ENCODE assay signal across 8 mouse cellular contexts in genomic region chr16:65560996-65561962, GRCm38 (mm10). TPM values are rescaled to one million over a fixed set of nuclear protein-coding genes. Genes with fewer than 3 reads are reported as not detected.
DNase-seq lines count a peak whose midpoint lies in the region; ATAC-seq and TF ChIP-seq lines count a peak whose summit lies in the region.

No protein-coding gene starts in this region.

- ATAC-seq in embryonic facial prominence, embryonic 13.5 days (ENCODE audit: insufficient number of reproducible peaks, insufficient read depth, low FRiP score, low TSS enrichment, low read depth): no peak
- no peak for ATAC-seq in intestine, postnatal 0 days
- ATAC-seq in megakaryocyte, adult 5-6 weeks (ENCODE audit: poor library complexity, severe bottlenecking): peak; percentile 38

- TF ChIP-seq CTCF in CH12.LX (conservative IDR thresholded peaks at IDR 0.05 in 1 of 2, IDR thresholded peaks at IDR 0.05 in 1 of 2; ENCODE audit: low read depth in 2 of 2, low read length in 2 of 2): peak in 1 of 2 experiments; percentile 42; a peak in 2 of 4 replicates
- peak; percentile 32; the same call in 1 of the 2 replicates for TF ChIP-seq CTCF in intestine, postnatal 0 days (IDR thresholded peaks at IDR 0.05; ENCODE audit: low read depth)

- in situ Hi-C loops in CH12.LX (cut with MboI; ENCODE audit: low pct_ligation_motif_present, low pct_unique_long_range_greater_than_20kb, low sequenced_read_pairs): no loop called here

- dilution Hi-C loops in CH12.LX (cut with MboI; ENCODE audit: extremely low pct_ligation_motif_present, extremely low pct_unique_long_range_greater_than_20kb, low sequenced_read_pairs): no loop called here

- H3K4me1 ChIP-seq in CH12.LX (ENCODE audit: control insufficient read depth in 1 of 2, insufficient read depth in 2 of 2): peaks cover 0 to 21% of the 10 kb centered on the region in 2 experiments; a peak in 2 of 4 replicates
- peaks cover 12% of the 10 kb centered on the region; the same call in 1 of the 2 replicates for H3K4me1 ChIP-seq in embryonic facial prominence, embryonic 13.5 days
- peaks cover 9% of the 10 kb centered on the region; the same call in 1 of the 2 replicates for H3K4me1 ChIP-seq in intestine, postnatal 0 days (replicated peaks; ENCODE audit: control insufficient read depth, insufficient read depth, low read length)

- H3K9ac ChIP-seq in CH12.LX (ENCODE audit: insufficient read depth, low read depth): peak overlapping the region; percentile 86
- peak overlapping the region; percentile 93 for H3K9ac ChIP-seq in embryonic facial prominence, embryonic 13.5 days
- H3K9ac ChIP-seq in intestine, postnatal 0 days (ENCODE audit: low read depth, low read length): peak overlapping the region; percentile 95

- no peaks in the 10 kb centered on the region for H3K9me3 ChIP-seq in CH12.LX (replicated peaks; ENCODE audit: low read length)
- H3K9me3 ChIP-seq in embryonic facial prominence, embryonic 13.5 days: no peaks in the 10 kb centered on the region
- no peaks in the 10 kb centered on the region for H3K9me3 ChIP-seq in intestine, postnatal 0 days (ENCODE audit: control insufficient read depth)

- H3K4me3 ChIP-seq in CH12.LX (replicated peaks in 1 of 3; ENCODE audit: low read depth in 2 of 3, low read length in 2 of 3, poor library complexity in 1 of 3): peak overlapping the region; percentile 85 to 90 (median 87)
- H3K4me3 ChIP-seq in embryonic facial prominence, embryonic 13.5 days: peak overlapping the region; percentile 96
- H3K4me3 ChIP-seq in intestine, postnatal 0 days (ENCODE audit: low read depth, low read length): peak overlapping the region; percentile 99

- peak; percentile 34 for TF ChIP-seq RAD21 in CH12.LX (IDR thresholded peaks at IDR 0.05; ENCODE audit: low read depth, low read length)

- peaks cover 0 to 22% of the 10 kb centered on the region in 2 experiments for H3K36me3 ChIP-seq in CH12.LX (replicated peaks in 1 of 2; ENCODE audit: control insufficient read depth in 1 of 2, insufficient read depth in 1 of 2, low read length in 1 of 2)
- H3K36me3 ChIP-seq in embryonic facial prominence, embryonic 13.5 days: no peaks in the 10 kb centered on the region; the same call in 1 of the 2 replicates
- no peaks in the 10 kb centered on the region for H3K36me3 ChIP-seq in intestine, postnatal 0 days (ENCODE audit: control insufficient read depth, insufficient read depth)

- no peak for TF ChIP-seq POLR2A in CH12.LX (IDR thresholded peaks at IDR 0.05; ENCODE audit: low read depth, low read length)

- WGBS in embryonic facial prominence, embryonic 13.5 days: 5% methylated on average over 8 of the region's 8 CpGs
- 4% methylated on average over 8 of the region's 8 CpGs for WGBS in intestine, postnatal 0 days

- H3K79me2 ChIP-seq in CH12.LX (replicated peaks; ENCODE audit: control insufficient read depth, extremely low read depth, insufficient read depth, poor library complexity, severe bottlenecking): peaks cover 14% of the 10 kb centered on the region

- peak; percentile 85 for DNase-seq in heart, adult 11 months
- DNase-seq in heart, postnatal 25 days (ENCODE audit: low spot score): no peak
- peak; percentile 41 for DNase-seq in CH12.LX (ENCODE audit: extremely low read depth)
- no peak for DNase-seq in adrenal gland, postnatal 10 days
- DNase-seq in urinary bladder, adult 18-20 months (ENCODE audit: low spot score in 2 of 2): no peak

- H3K4me2 ChIP-seq in CH12.LX (ENCODE audit: insufficient read depth, low read depth, poor library complexity, severe bottlenecking): peak overlapping the region; percentile 42
- H3K4me2 ChIP-seq in embryonic facial prominence, embryonic 13.5 days: peak overlapping the region; percentile 80
- H3K4me2 ChIP-seq in intestine, postnatal 0 days (replicated peaks; ENCODE audit: low read depth): peak overlapping the region; percentile 72

- 0 out of 2 replicates have a peak, but pooled peaks have one; percentile 25 for TF ChIP-seq EP300 in CH12.LX (IDR thresholded peaks at IDR 0.05; ENCODE audit: low read length)

- H3K27me3 ChIP-seq in CH12.LX (replicated peaks): no peaks in the 10 kb centered on the region
- no peaks in the 10 kb centered on the region for H3K27me3 ChIP-seq in embryonic facial prominence, embryonic 13.5 days
- H3K27me3 ChIP-seq in intestine, postnatal 0 days (replicated peaks; ENCODE audit: control insufficient read depth, insufficient read depth, low read length): no peaks in the 10 kb centered on the region

- H3K27ac ChIP-seq in CH12.LX (ENCODE audit: insufficient read depth, low read depth): no peak overlapping the region
- H3K27ac ChIP-seq in embryonic facial prominence, embryonic 13.5 days: peak overlapping the region; percentile 39
- H3K27ac ChIP-seq in intestine, postnatal 0 days (ENCODE audit: low read depth, low read length): peak overlapping the region; percentile 96

- intact Hi-C loops in heart, postnatal 25 days (cut with DNase I): no loop called here

TF ChIP-seq in CH12.LX, 34 proteins besides CTCF, POLR2A, EP300 and RAD21:
- no peak for TF ChIP-seq MEF2A (IDR thresholded peaks at IDR 0.05; ENCODE audit: borderline replicate concordance, low read depth, low read length)
- no peak for TF ChIP-seq USF1 (IDR thresholded peaks at IDR 0.05; ENCODE audit: low read depth, low read length)
- TF ChIP-seq UBTF (IDR thresholded peaks at IDR 0.05; ENCODE audit: low read depth, low read length): no peak
- TF ChIP-seq TBP (conservative IDR thresholded peaks at IDR 0.05; ENCODE audit: low read depth, low read length): no peak
- TF ChIP-seq MAZ (IDR thresholded peaks at IDR 0.05; ENCODE audit: low read depth, low read length): 0 out of 2 replicates have a peak, but pooled peaks have one; percentile 67
- peak; percentile 7; the same call in 1 of the 2 replicates for TF ChIP-seq SMC3 (IDR thresholded peaks at IDR 0.05; ENCODE audit: low read depth, low read length)
- TF ChIP-seq SIN3A (IDR thresholded peaks at IDR 0.05; ENCODE audit: low read length): peak; percentile 65; the same call in 1 of the 2 replicates
- 0 out of 2 replicates have a peak, but pooled peaks have one; percentile 5 for TF ChIP-seq ELF1 (IDR thresholded peaks at IDR 0.05; ENCODE audit: low read depth, low read length)
- TF ChIP-seq MXI1 (IDR thresholded peaks at IDR 0.05; ENCODE audit: low read depth, low read length): no peak
- TF ChIP-seq ZMIZ1 (IDR thresholded peaks at IDR 0.05; ENCODE audit: low read depth, low read length): no peak
- 0 out of 2 replicates have a peak, but pooled peaks have one; percentile 66 for TF ChIP-seq CHD1 (IDR thresholded peaks at IDR 0.05; ENCODE audit: low read depth, low read length)
- no peak for TF ChIP-seq ZKSCAN1 (IDR thresholded peaks at IDR 0.05; ENCODE audit: borderline replicate concordance, low read depth, low read length)
- peak; percentile 13; the same call in 1 of the 2 replicates for TF ChIP-seq NRF1 (IDR thresholded peaks at IDR 0.05; ENCODE audit: low read depth, low read length)
- no peak for TF ChIP-seq BHLHE40 (IDR thresholded peaks at IDR 0.05; ENCODE audit: low read depth, low read length)
- no peak for TF ChIP-seq ZC3H11A (IDR thresholded peaks at IDR 0.05; ENCODE audit: low read depth, low read length)
- no peak for TF ChIP-seq HCFC1 (IDR thresholded peaks at IDR 0.05; ENCODE audit: low read depth, low read length)
- no peak for TF ChIP-seq MYC (IDR thresholded peaks at IDR 0.05; ENCODE audit: low read depth, low read length)

RNA-seq across cellular contexts. Expression of gene Chmp2b, which starts 1.2 kb away (rescaled TPM):
- total RNA-seq in heart, postnatal 25 days (2021): 10 to 100 TPM; 48.3 to 51.5 TPM
- total RNA-seq in CH12.LX (2012; rRNA removed) (28.0 and 28.2 TPM in 2 replicates), CH12.LX (2014; rRNA removed) (70.4 and 77.4 TPM in 2 replicates)
- polyA plus RNA-seq in CH12.LX (2012; ENCODE audit: insufficient read length, low read depth): 50.3 and 64.0 TPM in 2 replicates
- polyA plus RNA-seq in embryonic facial prominence, embryonic 13.5 days (2015; fragmentation: Nextera tagmentation; extraction: Ambion mirVana): 150 and 156 TPM in 2 replicates
- polyA plus RNA-seq in intestine, postnatal 0 days (2015; fragmentation: Nextera tagmentation; extraction: Ambion mirVana): 190 and 195 TPM in 2 replicates
- 77.8 and 92.2 TPM in 2 replicates for total RNA-seq in megakaryocyte, adult 5-6 weeks (2015)
- total RNA-seq in megakaryocyte, adult 5-6 weeks (2017): 50.5 and 53.0 TPM in 2 replicates
- total RNA-seq in adrenal gland, postnatal 10 days (2021): 10 to 100 TPM; 59.2 to 60.2 TPM

RNA-seq across cellular contexts. Expression of gene Pou1f1, which starts 41.0 kb away (rescaled TPM):
- total RNA-seq in heart, postnatal 25 days (2021): not detected
- total RNA-seq in CH12.LX (2012; rRNA removed) (not detected in 2 replicates), CH12.LX (2014; rRNA removed) (not detected in 2 replicates)
- not detected in 2 replicates for polyA plus RNA-seq in CH12.LX (2012; ENCODE audit: insufficient read length, low read depth)
- not detected in 2 replicates for polyA plus RNA-seq in embryonic facial prominence, embryonic 13.5 days (2015; fragmentation: Nextera tagmentation; extraction: Ambion mirVana)
- polyA plus RNA-seq in intestine, postnatal 0 days (2015; fragmentation: Nextera tagmentation; extraction: Ambion mirVana): 0.07 TPM in 1 of 2 replicates, not detected in the other
- not detected in 2 replicates for total RNA-seq in megakaryocyte, adult 5-6 weeks (2015)
- total RNA-seq in megakaryocyte, adult 5-6 weeks (2017): not detected in 2 replicates
- total RNA-seq in adrenal gland, postnatal 10 days (2021): not detected

Comparison
In these comparisons a context has a peak if more than half of its experiments do, and no peak if none do; other contexts are left out.
1. DNase-seq: peak in heart, adult 11 months (single experiment) and CH12.LX (single experiment); none in heart, postnatal 25 days (single experiment), adrenal gland, postnatal 10 days (single experiment) and urinary bladder, adult 18-20 months (0 of 2).
2. Peak in every context shown above with its lines, with median percentiles within 50 percentile points of each other: H3K4me2 ChIP-seq, H3K4me3 ChIP-seq and H3K9ac ChIP-seq.